Mouse (Mus musculus): ENCODE measurements around the gene Zfp119a. TPM values are rescaled to one million over a fixed set of nuclear protein-coding genes. Genes with fewer than 3 reads are reported as not detected.

The Zfp119a gene
- polyA plus RNA-seq (2012; ENCODE audit: low replicate concordance): 0.08 and 0.11 TPM in 2 replicates

GRCm38 (mm10) chr17:55878636-55879369 lies at the start of gene Zfp119a:
TSS of gene Zfp119a (minus strand) at chr17:55878930.

Other genes with a start within 250 kb of the Zfp119a start
- 0.38 and 1.3 TPM in 2 replicates for gene Pot1b, start 166.3 kb downstream of the Zfp119a start, polyA plus RNA-seq (2012; ENCODE audit: low replicate concordance)
- 0.25 and 0.88 TPM in 2 replicates for gene Adgre4, start 128.9 kb downstream of the Zfp119a start, polyA plus RNA-seq (2012; ENCODE audit: low replicate concordance)
- gene Zfp959, start 13.2 kb upstream of the Zfp119a start, polyA plus RNA-seq (2012; ENCODE audit: low replicate concordance): 1.2 TPM in 1 of 2 replicates, not detected in the other
- gene Zfp119b, start 70.6 kb upstream of the Zfp119a start, polyA plus RNA-seq (2012; ENCODE audit: low replicate concordance): 0.09 TPM in 1 of 2 replicates, not detected in the other
- gene Ebi3, start 73.7 kb upstream of the Zfp119a start, polyA plus RNA-seq (2012; ENCODE audit: low replicate concordance): 14.7 and 15.6 TPM in 2 replicates
- 15.2 and 32.7 TPM in 2 replicates for gene Yju2, start 80.2 kb upstream of the Zfp119a start, polyA plus RNA-seq (2012; ENCODE audit: low replicate concordance)
- 0.32 and 1.6 TPM in 2 replicates for gene Shd, start 91.5 kb upstream of the Zfp119a start, polyA plus RNA-seq (2012; ENCODE audit: low replicate concordance)
- not detected in 2 replicates for gene Fsd1, start 107.6 kb upstream of the Zfp119a start, polyA plus RNA-seq (2012; ENCODE audit: low replicate concordance)
- 0.38 and 0.97 TPM in 2 replicates for gene Stap2, start 126.7 kb upstream of the Zfp119a start, polyA plus RNA-seq (2012; ENCODE audit: low replicate concordance)
- 23.3 and 25.1 TPM in 2 replicates for gene Mpnd, start 126.8 kb upstream of the Zfp119a start, polyA plus RNA-seq (2012; ENCODE audit: low replicate concordance)
- gene Sh3gl1, start 157.7 kb upstream of the Zfp119a start, polyA plus RNA-seq (2012; ENCODE audit: low replicate concordance): 80.1 and 88.3 TPM in 2 replicates
- 28.2 and 45.2 TPM in 2 replicates for gene Chaf1a, start 161.5 kb upstream of the Zfp119a start, polyA plus RNA-seq (2012; ENCODE audit: low replicate concordance)
- 34.3 and 40.9 TPM in 2 replicates for gene Ubxn6, start 196.1 kb upstream of the Zfp119a start, polyA plus RNA-seq (2012; ENCODE audit: low replicate concordance)
- 103 and 249 TPM in 2 replicates for gene Hdgfl2, start 200.7 kb upstream of the Zfp119a start, polyA plus RNA-seq (2012; ENCODE audit: low replicate concordance)
- gene Plin4, start 230.9 kb upstream of the Zfp119a start, polyA plus RNA-seq (2012; ENCODE audit: low replicate concordance): not detected in 2 replicates
- gene Plin5, start 238.7 kb upstream of the Zfp119a start, polyA plus RNA-seq (2012; ENCODE audit: low replicate concordance): 0.19 TPM in 1 of 2 replicates, not detected in the other
- 52.9 and 55.2 TPM in 2 replicates for gene Lrg1, start 243.1 kb upstream of the Zfp119a start, polyA plus RNA-seq (2012; ENCODE audit: low replicate concordance)